Mouse (Mus musculus): ENCODE measurements around the gene Gm128. TPM values are rescaled to one million over a fixed set of nuclear protein-coding genes. Genes with fewer than 3 reads are reported as not detected.

Gene Gm128
- polyA plus RNA-seq, 1 experiment = 0.04 TPM

GRCm38 (mm10) chr3:95250361-95250760 is 9.0 kb upstream of the Gm128 start:
- Histone ChIP-seq H3K36me3 (ENCODE audit: control insufficient read depth, insufficient read depth) (peaks cover 12% of the 10 kb centered on the region), H3K4me2 (ENCODE audit: low read depth) (no peak overlapping the region), H3K4me3 (no peak overlapping the region), H3K79me2 (ENCODE audit: control insufficient read depth, insufficient read depth) (no peaks in the 10 kb centered on the region), H3K27me3 (ENCODE audit: control insufficient read depth, insufficient read depth, insufficient read length) (no peaks in the 10 kb centered on the region), H3ac (ENCODE audit: control insufficient read depth, insufficient read length) (no peak overlapping the region)
- no peak for TF ChIP-seq TCF3 (IDR thresholded peaks at IDR 0.05; ENCODE audit: insufficient read length, low read depth)
- TF ChIP-seq MAX (IDR thresholded peaks at IDR 0.05; ENCODE audit: low read depth) = no peak
- TF ChIP-seq E2F4 (IDR thresholded peaks at IDR 0.05; ENCODE audit: insufficient read depth) = no peak
- TF ChIP-seq MYOD1 (IDR thresholded peaks at IDR 0.05; ENCODE audit: control insufficient read depth in 1 of 3, insufficient read length in 2 of 3, low read depth in 2 of 3) = no peak
- no peak for TF ChIP-seq SRF (IDR thresholded peaks at IDR 0.05; ENCODE audit: control insufficient read depth, insufficient read length, low read depth)
- no peak for TF ChIP-seq USF1 (IDR thresholded peaks at IDR 0.05; ENCODE audit: low read depth)
- no peak for TF ChIP-seq CEBPB (IDR thresholded peaks at IDR 0.05; ENCODE audit: insufficient read depth, poor library complexity, severe bottlenecking)
- TF ChIP-seq TCF12 (IDR thresholded peaks at IDR 0.05; ENCODE audit: insufficient read depth, poor library complexity, severe bottlenecking) = no peak
- TF ChIP-seq MYOG (IDR thresholded peaks at IDR 0.05; ENCODE audit: control insufficient read depth in 1 of 3, insufficient read depth in 1 of 3, insufficient read length in 2 of 3, low read depth in 2 of 3) = no peak

DNA sequence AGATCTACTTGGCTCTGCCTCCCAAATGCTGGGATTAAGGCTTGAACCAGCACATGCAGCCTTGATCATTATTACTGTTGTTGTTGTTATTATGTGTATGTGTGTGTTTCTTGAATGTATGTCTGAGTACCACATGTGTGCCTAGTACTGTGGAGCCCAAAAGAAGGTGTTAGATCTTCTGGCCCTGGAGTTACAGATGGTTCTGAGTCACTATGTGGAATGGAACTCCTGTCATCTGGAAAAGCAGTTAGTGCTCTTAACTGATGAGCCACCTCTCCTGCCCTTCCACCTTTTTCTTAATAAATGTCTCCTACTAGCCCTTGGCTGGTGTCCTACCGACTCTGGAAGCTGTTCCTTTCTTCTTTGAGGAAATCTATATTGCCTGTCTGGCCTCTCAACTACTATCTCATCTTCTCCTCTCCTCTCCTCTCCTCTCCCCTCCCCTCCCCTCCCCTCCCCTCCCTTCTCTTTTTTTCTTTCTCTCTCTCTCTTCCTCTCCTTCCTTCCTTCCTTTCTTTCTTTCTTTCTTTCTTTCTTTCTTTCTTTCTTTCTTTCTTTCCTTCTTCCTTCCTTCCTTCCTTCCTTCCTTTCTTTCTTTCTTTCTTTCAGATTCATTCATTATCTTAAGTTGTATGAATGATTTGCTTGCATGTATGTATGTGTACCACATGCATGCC is 6.4 kb upstream of the Gm128 start:
- no peaks in the 10 kb centered on the region for H3K27me3 ChIP-seq (ENCODE audit: control insufficient read depth, insufficient read depth, insufficient read length)
- no peaks in the 10 kb centered on the region for H3K79me2 ChIP-seq (ENCODE audit: control insufficient read depth, insufficient read depth)
- no peak overlapping the region for H3K4me2 ChIP-seq (ENCODE audit: low read depth)
- H3K36me3 ChIP-seq (ENCODE audit: control insufficient read depth, insufficient read depth) = peaks cover 5% of the 10 kb centered on the region
- H3K4me3 ChIP-seq = no peak overlapping the region
- TF ChIP-seq SRF (IDR thresholded peaks at IDR 0.05; ENCODE audit: control insufficient read depth, insufficient read length, low read depth) = no peak
- TF ChIP-seq E2F4 (IDR thresholded peaks at IDR 0.05; ENCODE audit: insufficient read depth) = no peak
- no peak for TF ChIP-seq MYOG (IDR thresholded peaks at IDR 0.05; ENCODE audit: control insufficient read depth in 1 of 3, insufficient read depth in 1 of 3, insufficient read length in 2 of 3, low read depth in 2 of 3)
- no peak for TF ChIP-seq POLR2A (IDR thresholded peaks at IDR 0.05; ENCODE audit: insufficient read length, low read depth)
- no peak for TF ChIP-seq MYOD1 (IDR thresholded peaks at IDR 0.05; ENCODE audit: control insufficient read depth in 1 of 3, insufficient read length in 2 of 3, low read depth in 2 of 3)
- no peak for TF ChIP-seq USF1 (IDR thresholded peaks at IDR 0.05; ENCODE audit: low read depth)
- TF ChIP-seq TCF12 (IDR thresholded peaks at IDR 0.05; ENCODE audit: insufficient read depth, poor library complexity, severe bottlenecking) = no peak
- TF ChIP-seq POLR2AphosphoS2 (IDR thresholded peaks at IDR 0.05; ENCODE audit: insufficient read length, low read depth) = no peak
- TF ChIP-seq CEBPB (IDR thresholded peaks at IDR 0.05; ENCODE audit: insufficient read depth, poor library complexity, severe bottlenecking) = no peak
- TF ChIP-seq REST (IDR thresholded peaks at IDR 0.05; ENCODE audit: insufficient read depth, insufficient read length) = no peak
- TF ChIP-seq TCF3 (IDR thresholded peaks at IDR 0.05; ENCODE audit: insufficient read length, low read depth) = no peak
- no peak for TF ChIP-seq MAX (IDR thresholded peaks at IDR 0.05; ENCODE audit: low read depth)
- no peak overlapping the region for H3ac ChIP-seq (ENCODE audit: control insufficient read depth, insufficient read length)

- no peaks in the 10 kb centered on the region for H3K79me2 ChIP-seq (ENCODE audit: control insufficient read depth, insufficient read depth)
- no peak overlapping the region for H3ac ChIP-seq (ENCODE audit: control insufficient read depth, insufficient read length)
- no peak overlapping the region for H3K4me3 ChIP-seq
- H3K36me3 ChIP-seq (ENCODE audit: control insufficient read depth, insufficient read depth) = peaks cover 5% of the 10 kb centered on the region
- TF ChIP-seq POLR2AphosphoS2 (IDR thresholded peaks at IDR 0.05; ENCODE audit: insufficient read length, low read depth) = no peak
- TF ChIP-seq MYOD1 (IDR thresholded peaks at IDR 0.05; ENCODE audit: control insufficient read depth in 1 of 3, insufficient read length in 2 of 3, low read depth in 2 of 3) = no peak
- TF ChIP-seq CEBPB (IDR thresholded peaks at IDR 0.05; ENCODE audit: insufficient read depth, poor library complexity, severe bottlenecking) = peak; percentile 84
- H3K27me3 ChIP-seq (ENCODE audit: control insufficient read depth, insufficient read depth, insufficient read length) = no peaks in the 10 kb centered on the region
- H3K4me2 ChIP-seq (ENCODE audit: low read depth) = no peak overlapping the region
These were observed 5.2 kb upstream of the Gm128 start for GRCm38 (mm10) chr3:95246465-95247231.

- Histone ChIP-seq H3ac (ENCODE audit: control insufficient read depth, insufficient read length) (no peak overlapping the region), H3K79me2 (ENCODE audit: control insufficient read depth, insufficient read depth) (no peaks in the 10 kb centered on the region), H3K36me3 (ENCODE audit: control insufficient read depth, insufficient read depth) (peaks cover 7% of the 10 kb centered on the region), H3K4me3 (no peak overlapping the region), H3K4me2 (ENCODE audit: low read depth) (no peak overlapping the region), H3K27me3 (ENCODE audit: control insufficient read depth, insufficient read depth, insufficient read length) (no peaks in the 10 kb centered on the region)
- TF ChIP-seq E2F4 (IDR thresholded peaks at IDR 0.05; ENCODE audit: insufficient read depth) (no peak), TCF3 (IDR thresholded peaks at IDR 0.05; ENCODE audit: insufficient read length, low read depth) (no peak), REST (IDR thresholded peaks at IDR 0.05; ENCODE audit: insufficient read depth, insufficient read length) (no peak)
These were observed 1.7 kb upstream of the Gm128 start for GRCm38 (mm10) chr3:95243086-95243485.

DNA sequence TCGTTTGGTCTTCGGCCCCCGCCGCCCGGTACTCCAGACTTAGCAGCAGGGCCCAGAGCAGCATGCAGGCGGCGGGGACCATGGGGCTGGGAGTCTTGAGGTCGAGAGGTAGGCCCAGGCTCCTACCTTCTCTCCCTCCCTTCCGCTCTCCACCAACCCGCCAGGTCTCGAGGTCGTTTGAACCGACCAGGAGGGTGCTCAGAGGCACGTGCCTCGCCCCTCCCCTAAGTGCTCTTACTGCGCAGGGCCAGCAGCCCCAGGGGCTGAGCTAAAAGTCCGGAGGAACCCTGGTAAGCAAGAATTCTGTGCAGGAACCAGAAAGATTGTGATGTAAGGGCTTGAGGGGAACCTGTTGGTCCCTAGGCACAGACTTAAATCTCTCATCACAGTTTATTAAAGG is 498 bp downstream of the Gm128 start:
- Histone ChIP-seq H3K27me3 (ENCODE audit: control insufficient read depth, insufficient read depth, insufficient read length) (no peaks in the 10 kb centered on the region), H3K4me2 (ENCODE audit: low read depth) (no peak overlapping the region), H3K4me3 (no peak overlapping the region), H3ac (ENCODE audit: control insufficient read depth, insufficient read length) (no peak overlapping the region), H3K79me2 (ENCODE audit: control insufficient read depth, insufficient read depth) (no peaks in the 10 kb centered on the region), H3K36me3 (ENCODE audit: control insufficient read depth, insufficient read depth) (peaks cover 14% of the 10 kb centered on the region)
- TF ChIP-seq E2F4 (IDR thresholded peaks at IDR 0.05; ENCODE audit: insufficient read depth) (no peak), MAX (IDR thresholded peaks at IDR 0.05; ENCODE audit: low read depth) (no peak), REST (IDR thresholded peaks at IDR 0.05; ENCODE audit: insufficient read depth, insufficient read length) (no peak), POLR2AphosphoS2 (IDR thresholded peaks at IDR 0.05; ENCODE audit: insufficient read length, low read depth) (no peak), SRF (IDR thresholded peaks at IDR 0.05; ENCODE audit: control insufficient read depth, insufficient read length, low read depth) (no peak), MYOG (IDR thresholded peaks at IDR 0.05; ENCODE audit: control insufficient read depth in 1 of 3, insufficient read depth in 1 of 3, insufficient read length in 2 of 3, low read depth in 2 of 3) (no peak), TCF3 (IDR thresholded peaks at IDR 0.05; ENCODE audit: insufficient read length, low read depth) (no peak), MYOD1 (IDR thresholded peaks at IDR 0.05; ENCODE audit: control insufficient read depth in 1 of 3, insufficient read length in 2 of 3, low read depth in 2 of 3) (no peak), USF1 (IDR thresholded peaks at IDR 0.05; ENCODE audit: low read depth) (no peak), POLR2A (IDR thresholded peaks at IDR 0.05; ENCODE audit: insufficient read length, low read depth) (no peak), TCF12 (IDR thresholded peaks at IDR 0.05; ENCODE audit: insufficient read depth, poor library complexity, severe bottlenecking) (no peak), CEBPB (IDR thresholded peaks at IDR 0.05; ENCODE audit: insufficient read depth, poor library complexity, severe bottlenecking) (no peak)
